Mouse (Mus musculus) gastrocnemius, postnatal 14 days (tissue): Measurements from ENCODE around the gene Depp1. TPM values are rescaled to one million over a fixed set of nuclear protein-coding genes. Genes with fewer than 3 reads are reported as not detected.
"Not testable (repeated sequence)": the region's sequence is repeated elsewhere in the genome, so short reads cannot be mapped to it uniquely, and the experiment has no call there.

ENCODE experiments used
- DNase-seq: peaks from one replicate; pipeline ENCODE4 v3.0.0; 2021; ENCODE audit warnings: mixed read lengths
- intact Hi-C: fragments of 180-260 bp; cut with DNase I; formaldehyde crosslinking; loops from one replicate; pipeline ENCODE4 v1.15.1; 2025; ENCODE audit warnings: low total_unique reads
- long read RNA-seq, 2 experiments: library from polyadenylated mRNA; stranded (forward); transcript quantifications; one replicate each; pipeline ENCODE4 v2.0.0; 2021
- total RNA-seq, 2 experiments: library from RNA; stranded (reverse); gene quantifications; 2 replicates each; pipeline ENCODE4 v1.2.3; 2021

The Depp1 gene
- total RNA-seq: 10 to 100 TPM in 1 of 2 experiments, 1 to 10 TPM in 1; 7.4 to 43.8 TPM
- long read RNA-seq, experiment 1, transcript Depp1-202 (2 exons, 1,317 nt): minor isoform, 8 of 39 reads
- long read RNA-seq, experiment 1, transcript Depp1-201 (2 exons, 1,339 nt): major isoform, 27 of 39 reads
- long read RNA-seq, experiment 1, partial matches to known transcripts: 4 of 39 reads
- long read RNA-seq, experiment 1, other reads (novel, unspliced or antisense): 0 of 39 reads
- long read RNA-seq, experiment 2, transcript Depp1-202 (2 exons, 1,317 nt): minor isoform, 9 of 47 reads
- long read RNA-seq, experiment 2, transcript Depp1-201 (2 exons, 1,339 nt): major isoform, 35 of 47 reads
- long read RNA-seq, experiment 2, partial matches to known transcripts: 0 of 47 reads
- long read RNA-seq, experiment 2, other reads (novel, unspliced or antisense): 3 of 47 reads

DNA sequence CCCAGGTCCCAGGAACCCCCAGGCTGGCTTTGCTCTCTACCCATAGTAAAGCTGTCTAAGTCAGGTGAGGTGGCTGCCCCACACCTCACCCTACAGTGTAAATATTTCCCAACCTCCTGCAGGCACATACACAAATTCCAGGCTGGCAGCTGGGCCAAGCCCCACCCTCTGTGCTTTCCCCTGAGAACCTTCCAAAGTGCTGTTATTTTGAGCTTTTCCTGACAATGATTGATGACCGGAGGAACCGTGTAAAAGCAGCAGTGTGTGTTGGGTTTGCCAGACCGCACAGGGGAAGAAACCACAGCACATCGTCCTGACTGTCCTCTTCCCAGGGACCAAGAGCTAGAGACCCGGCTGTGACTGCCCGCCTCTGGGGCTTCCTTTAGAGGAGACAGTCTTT is at the start of gene Depp1:
Gene Depp1, plus strand, starts transcription at position 204 of the 400 bp plus-strand sequence.
- intact Hi-C loops: no loop called here
- DNase-seq: no peak

DNA sequence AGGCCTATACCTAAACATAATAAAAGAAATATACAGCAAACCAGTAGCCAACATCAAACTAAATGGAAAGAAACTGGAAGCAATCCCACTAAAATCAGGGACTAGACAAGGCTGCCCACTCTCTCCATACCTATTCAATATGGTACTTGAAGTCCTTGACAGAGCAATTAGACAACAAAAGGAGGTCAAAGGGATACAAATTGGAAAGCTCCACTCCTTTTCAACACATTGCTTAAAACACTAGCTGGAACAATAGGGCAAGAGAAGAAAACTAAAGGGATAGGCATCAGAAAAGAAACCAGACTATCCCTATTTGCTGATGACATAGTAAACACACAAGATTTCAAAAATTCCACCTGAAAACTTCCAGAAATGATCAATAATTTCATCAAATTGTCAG is 49.4 kb upstream of the Depp1 start:
- DNase-seq, intact Hi-C loops: not testable (repeated sequence)

DNA sequence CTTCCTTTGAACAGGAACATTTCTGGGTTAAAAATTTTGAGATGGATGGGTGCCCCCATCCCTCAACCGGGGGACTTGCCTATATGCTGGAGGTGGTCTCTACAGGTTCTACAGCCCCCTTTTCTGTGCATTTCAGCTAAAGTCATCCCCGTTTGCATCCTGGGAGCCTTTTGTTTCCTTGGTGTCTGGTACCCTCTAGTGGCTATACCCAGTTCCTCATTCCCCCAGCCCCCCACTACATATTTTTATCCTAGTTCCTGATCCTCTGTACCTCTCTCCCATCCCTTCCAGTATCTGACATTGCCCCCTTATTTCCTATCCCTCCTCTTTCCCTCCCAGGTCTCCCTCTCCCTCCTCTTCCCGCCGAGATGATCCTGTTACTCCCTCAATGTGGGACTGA is 43.2 kb upstream of the Depp1 start:
- intact Hi-C loops: no loop called here

GRCm38 (mm10) chr6:116615719-116616118 is 34.7 kb upstream of the Depp1 start:
- DNase-seq: no peak
- intact Hi-C loops: no loop called here

More for the DNA sequence above, 43.2 kb upstream of the Depp1 start:
- DNase-seq: no peak

DNA sequence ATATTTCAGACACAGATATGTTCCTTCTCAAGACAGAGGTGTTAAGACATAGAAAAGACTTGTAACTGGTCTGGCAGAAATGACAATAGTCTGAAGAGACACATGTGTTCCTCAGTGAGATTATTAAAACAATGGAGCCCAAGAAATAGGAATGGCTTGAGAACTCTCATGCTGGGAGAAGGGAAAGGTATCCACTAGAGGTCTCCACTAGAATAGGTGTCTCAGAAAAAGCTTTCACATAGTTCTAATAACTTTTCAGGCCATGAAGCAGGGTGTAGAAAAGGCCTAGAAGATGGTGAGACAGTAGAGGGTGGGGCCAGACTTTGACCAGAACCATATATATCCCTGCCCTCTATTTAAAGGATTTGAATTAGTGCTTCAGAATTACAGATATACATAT is 32.3 kb upstream of the Depp1 start:
- no peak for DNase-seq
- intact Hi-C loops: no loop called here

DNA sequence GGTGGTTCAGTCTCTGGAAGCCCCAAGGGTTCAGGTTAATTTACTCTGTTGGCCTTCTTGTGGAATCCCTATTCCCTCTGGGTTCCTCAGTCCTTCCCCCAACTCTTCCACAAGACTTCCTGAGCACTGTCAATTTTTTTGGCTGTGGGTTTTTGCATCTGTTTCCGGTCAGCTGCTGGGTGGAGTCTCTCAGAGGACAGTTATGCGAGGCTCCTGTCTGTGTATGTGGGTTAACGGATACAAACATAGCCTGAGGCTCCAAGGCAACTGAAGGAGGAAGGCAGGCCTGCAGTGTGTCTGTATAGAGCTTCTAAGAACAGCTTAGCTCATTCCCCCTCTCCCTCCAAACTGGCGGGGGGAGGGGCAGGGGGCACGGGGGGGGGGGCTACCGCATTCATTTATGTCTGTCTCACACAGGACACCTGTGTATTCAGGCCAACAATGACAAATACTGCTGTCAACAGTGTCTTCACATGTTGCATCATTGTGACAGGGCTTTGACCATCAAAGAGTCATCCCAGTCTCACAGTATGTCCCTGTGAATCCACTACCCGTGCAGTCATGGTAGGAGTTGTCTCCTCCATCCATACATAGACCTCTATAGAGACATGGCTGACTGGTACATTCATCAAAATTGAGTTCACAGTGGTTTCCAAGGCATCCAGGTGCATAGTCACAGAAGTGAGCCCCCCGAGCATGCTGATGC is 28.9 kb upstream of the Depp1 start:
- intact Hi-C loops: no loop called here
- no peak for DNase-seq

- DNase-seq, intact Hi-C loops: not testable (repeated sequence)
These were observed 24.0 kb upstream of the Depp1 start for GRCm38 (mm10) chr6:116626417-116626816.

DNA sequence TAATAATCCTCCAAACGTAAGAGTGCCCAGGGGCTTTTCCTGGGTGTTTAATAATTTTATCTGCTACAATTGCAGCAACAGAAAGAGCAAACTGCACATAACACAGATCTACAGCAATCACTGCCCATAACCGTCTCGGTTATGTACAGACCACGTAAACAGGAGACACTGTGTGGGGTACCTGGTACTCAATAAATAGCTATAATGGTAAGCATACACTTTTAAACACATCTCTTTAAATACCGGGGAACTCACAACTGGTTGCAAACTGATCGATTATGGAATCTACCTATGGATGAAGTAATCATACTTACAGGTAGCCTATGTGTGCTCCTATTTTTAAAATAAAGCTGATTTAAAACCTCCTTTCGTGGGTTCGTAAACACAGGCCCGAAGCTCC is 22.3 kb upstream of the Depp1 start:
- intact Hi-C loops: no loop called here
- DNase-seq: no peak

DNA sequence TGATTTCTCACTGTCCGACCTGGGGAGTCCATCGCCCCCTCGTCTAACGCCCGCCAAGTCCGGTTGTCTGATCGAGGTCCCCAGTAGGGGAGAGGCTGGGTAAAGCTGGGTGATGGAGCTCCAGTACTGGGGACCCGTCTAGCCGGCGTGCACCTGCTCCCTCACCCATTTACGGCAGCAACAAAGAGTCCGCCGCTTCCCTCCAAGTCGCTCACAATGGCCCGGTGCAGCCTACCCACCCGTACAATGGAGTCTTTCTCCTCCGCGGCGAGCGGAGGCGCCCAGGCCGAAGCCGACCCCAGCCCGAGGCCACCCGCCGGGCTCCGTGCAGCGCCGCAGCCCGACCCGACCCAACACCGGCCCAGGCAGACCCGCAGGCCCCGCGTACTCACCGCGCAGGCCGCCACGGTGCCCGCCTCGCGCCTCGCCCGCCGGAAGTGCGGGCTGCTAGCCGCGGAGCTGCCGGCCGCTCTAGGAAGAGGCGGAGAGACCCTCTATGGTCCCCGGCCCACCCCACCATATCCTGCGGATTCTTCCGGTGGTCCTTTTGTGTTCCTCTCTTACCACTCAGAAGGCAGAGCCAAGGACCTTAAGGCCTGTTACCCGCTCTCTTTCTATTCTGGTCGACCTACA is 21.8 kb upstream of the Depp1 start, which contains the start of gene Zfp422:
Gene Zfp422, minus strand, starts transcription at position 461 of the 633 bp plus-strand sequence.
- intact Hi-C loops: no loop called here
- peak; percentile 67 for DNase-seq

DNA sequence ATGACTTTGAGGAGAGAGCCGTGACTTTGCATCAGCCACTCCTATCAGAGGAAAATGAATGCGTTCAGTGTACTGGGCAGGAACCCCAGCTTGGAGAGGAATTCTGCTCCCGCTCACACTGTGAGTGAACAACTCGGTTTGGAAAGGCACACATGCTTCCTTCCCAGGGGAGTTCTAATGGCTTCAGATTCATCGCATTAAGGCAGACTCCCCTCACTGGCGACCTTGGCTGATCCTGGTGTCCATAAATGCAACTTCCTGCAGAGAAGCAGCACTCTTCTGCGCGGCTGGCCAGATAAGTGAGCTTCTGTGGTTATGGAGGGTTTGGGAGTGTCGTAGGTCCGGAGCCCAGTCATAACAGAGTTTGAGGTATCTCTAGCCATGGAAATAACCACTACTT is 20.6 kb upstream of the Depp1 start:
- no peak for DNase-seq
- intact Hi-C loops: no loop called here

DNA sequence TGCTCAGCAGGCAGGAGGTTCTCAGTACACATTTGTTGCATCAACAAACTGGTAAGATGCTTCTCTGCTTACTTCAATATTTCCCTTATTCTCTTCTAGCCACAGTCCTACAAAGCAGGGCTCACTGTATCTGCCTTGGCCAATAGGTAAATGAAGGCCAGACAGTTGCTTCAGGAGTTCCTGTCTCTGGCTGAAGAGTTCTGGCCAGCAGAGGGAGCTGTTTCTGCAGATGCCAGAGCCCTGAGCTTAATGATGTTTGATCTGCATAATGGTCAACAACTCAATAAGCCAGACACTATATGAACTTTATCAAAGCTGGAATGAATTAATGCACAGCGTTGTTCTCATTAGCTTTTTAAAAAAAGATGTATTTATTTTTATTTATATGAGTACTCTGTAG is 18.3 kb upstream of the Depp1 start:
- DNase-seq: peak; percentile 71
- intact Hi-C loops: no loop called here

DNA sequence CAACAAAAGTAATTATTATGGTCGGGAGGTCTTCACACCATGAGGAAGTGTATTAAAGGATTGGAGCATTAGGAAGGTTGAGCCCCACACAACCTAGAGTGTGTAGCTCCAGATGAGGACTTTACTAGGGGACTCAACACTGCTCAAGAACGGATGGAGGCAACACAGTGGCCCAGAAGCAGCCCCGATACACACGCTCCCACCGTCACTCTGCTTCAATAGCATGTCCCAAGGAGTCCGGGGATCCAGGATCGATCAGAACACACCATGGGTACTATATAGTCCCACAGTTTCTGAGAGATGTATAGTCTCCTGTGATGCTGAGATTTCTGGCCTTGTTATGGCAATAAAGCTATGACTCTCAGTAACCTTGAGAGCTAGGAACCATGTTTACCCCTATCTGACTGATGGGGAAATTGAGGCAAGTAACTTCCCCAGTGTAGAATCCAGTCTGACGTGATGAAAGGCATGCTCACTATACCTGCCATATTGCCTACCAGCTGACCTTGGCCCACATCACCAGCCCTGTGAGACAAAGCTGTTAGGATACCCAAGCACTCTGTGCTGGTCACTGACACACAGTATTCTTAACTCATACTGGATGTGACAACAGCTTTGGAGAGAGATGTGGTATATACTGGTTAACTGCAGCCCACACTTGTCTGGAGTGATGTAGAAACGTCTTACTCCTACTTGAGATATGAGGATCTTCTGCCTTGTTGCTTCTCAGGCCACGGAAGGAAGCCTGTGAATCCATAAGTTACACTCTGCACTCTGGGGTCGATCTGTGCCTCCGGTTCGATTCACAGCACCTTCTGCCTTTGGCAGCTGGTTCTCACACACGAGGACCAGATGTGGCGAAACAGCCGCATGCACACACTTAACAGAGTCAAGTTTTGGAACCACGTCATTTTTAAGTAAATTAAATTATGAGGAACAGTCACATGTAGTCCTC is 16.4 kb upstream of the Depp1 start:
- no peak for DNase-seq
- intact Hi-C loops: no loop called here

- intact Hi-C loops: no loop called here
- DNase-seq: peak; percentile 53
These were observed 14.9 kb upstream of the Depp1 start for GRCm38 (mm10) chr6:116635251-116636180.

DNA sequence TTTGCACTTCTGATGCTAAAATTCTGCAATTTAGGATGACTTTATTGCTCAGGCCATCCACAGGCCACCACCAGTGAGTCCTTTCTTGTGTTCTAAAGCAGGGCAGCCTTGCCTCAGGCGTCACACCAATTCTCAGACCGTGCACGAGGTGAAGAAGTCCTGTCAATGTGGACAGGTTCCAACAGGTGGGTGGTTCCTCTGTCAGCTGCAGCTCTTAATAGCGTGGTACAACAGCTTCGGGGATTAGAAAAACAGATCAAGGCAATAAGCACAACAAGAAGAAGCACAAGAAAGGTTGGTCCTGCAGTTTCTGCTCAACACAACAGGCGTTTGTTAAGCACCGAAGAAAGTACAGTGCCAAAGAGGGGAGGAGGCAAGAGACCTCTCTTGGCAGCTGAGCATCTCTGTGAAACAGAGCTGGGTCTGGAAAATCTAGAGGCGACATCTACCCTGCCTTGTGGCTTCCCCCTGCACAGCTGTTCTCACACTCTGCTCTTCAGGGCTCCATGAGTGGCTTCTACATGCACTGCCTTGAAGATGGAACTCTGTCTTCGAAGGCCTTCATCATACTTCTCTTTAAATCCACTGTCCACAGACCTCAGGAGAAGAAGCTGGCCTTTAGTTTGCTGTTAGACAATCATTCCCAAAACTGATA is 13.7 kb upstream of the Depp1 start:
- intact Hi-C loops: no loop called here
- DNase-seq: no peak

- DNase-seq: peak; percentile 48
- intact Hi-C loops: no loop called here
These were observed 12.9 kb upstream of the Depp1 start for GRCm38 (mm10) chr6:116637496-116637895.

GRCm38 (mm10) chr6:116638871-116639270 is 11.5 kb upstream of the Depp1 start:
- intact Hi-C loops: no loop called here
- no peak for DNase-seq

GRCm38 (mm10) chr6:116639663-116640062 is 10.7 kb upstream of the Depp1 start:
- DNase-seq: no peak
- intact Hi-C loops: no loop called here

DNA sequence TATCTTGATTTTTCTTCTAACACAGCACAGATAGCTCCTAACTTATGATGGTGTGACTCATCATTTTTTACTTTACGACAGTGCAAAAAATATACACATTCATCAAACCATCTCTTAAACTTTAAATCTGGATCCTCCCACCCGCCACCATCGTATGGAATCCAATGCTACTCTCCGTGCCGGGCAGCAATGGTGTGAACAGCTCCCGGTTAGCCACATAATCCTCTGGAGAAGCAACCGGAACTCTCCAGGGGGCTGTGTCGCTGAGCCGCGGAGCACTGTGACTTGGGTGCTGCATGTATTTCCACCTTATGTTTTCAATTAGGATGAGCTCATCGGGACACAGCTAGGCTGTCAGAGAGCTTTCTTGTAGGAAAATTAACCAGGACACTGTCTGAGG is 7.5 kb upstream of the Depp1 start:
- intact Hi-C loops: no loop called here
- no peak for DNase-seq
